Mouse (Mus musculus): ENCODE data around the gene Gm21976.

Gene Gm21976

DNA sequence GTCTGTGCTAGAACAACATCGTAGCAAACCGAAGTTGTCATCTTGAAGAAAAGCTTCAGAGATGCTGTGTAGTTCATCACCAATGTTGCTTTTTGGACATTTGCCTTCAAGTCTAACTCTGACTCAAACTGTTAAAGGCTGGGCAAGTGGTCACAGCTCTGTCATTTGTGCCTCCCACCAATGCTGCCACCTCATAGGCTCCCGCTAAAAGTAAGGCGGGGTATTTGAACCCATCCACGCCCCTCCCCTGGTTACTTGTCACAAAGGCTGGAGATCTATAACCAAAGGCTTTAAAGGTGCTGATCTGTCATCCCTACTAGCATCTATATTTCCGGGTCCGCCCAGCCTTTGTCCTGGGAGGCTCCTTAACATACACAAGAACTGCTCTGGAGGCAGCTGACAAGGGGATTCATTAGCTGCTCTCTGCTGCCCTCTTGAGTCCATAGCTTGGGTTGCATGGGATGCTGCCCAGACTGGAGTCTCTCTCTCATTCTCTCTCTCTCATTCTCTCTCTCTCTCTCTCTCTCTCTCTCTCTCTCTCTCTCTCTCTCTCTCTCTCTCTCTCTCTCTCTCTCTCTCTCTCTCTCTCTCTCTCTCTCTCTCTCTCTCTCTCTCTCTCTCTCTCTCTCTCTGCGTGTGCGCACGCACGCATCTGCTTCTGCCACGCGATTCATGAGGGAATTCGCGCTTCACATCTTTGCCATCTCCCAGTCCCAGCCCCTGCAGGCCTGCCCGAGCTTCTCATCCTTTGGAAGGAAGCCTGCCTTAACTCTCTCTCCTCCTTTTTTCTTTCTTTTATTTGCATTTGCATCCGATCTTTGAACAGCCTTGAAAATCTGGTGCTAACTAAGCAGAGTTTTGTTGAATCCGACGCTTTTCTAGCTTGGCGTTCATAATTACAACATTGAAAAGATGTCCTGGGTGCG lies 19.4 kb downstream of the Gm21976 start:
- DNase-seq = peak; percentile 19 to 71

- no peak for DNase-seq
Observed at GRCm38 (mm10) chr13:98305257-98305656, 25.6 kb downstream of the Gm21976 start.

GRCm38 (mm10) chr13:98306393-98306792 lies 26.7 kb downstream of the Gm21976 start:
- DNase-seq = no peak

- no peak for DNase-seq
Observed at GRCm38 (mm10) chr13:98306852-98307475, 27.3 kb downstream of the Gm21976 start.

GRCm38 (mm10) chr13:98308004-98308403 lies 28.3 kb downstream of the Gm21976 start:
- no peak for DNase-seq

GRCm38 (mm10) chr13:98308724-98309123 lies 29.0 kb downstream of the Gm21976 start:
- no peak for DNase-seq

DNA sequence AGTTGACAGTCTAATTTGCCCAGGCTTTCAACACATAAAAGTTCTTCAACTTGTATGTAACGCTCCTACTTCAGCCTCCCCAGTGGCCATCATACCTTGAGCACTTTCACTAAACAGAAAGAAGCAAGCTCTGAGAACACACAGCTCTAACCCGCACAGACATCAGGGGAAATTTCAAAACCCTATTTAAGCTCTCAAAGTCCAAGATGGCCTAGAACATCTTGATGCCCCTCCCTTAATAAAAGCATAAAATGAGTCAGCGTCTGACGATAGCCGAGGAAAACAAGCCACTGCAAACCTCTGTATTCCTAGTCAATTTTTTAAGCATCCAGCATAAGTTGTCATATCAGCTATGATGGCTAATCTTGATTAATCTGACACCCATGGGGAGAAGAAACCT lies 31.9 kb downstream of the Gm21976 start:
- DNase-seq = no peak

DNA sequence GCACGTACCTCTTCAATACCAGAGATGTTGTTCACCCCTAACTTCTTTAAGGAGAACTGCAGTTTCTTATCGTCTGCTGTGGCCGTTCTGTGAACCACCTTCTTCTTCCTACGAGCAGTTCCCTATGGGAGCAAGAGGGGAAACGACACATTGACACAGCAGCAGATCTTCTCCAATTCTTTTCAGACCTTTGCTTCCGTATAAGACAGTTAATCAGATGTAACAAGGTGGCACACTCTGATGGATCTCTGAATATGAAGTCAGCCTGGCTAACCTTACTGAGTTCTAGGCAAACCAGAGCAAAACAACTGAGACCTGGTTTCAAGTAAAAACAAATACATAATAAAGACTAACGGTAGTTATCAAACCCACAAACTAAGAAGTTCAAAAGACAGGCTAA lies 33.9 kb downstream of the Gm21976 start:
- no peak for DNase-seq

DNA sequence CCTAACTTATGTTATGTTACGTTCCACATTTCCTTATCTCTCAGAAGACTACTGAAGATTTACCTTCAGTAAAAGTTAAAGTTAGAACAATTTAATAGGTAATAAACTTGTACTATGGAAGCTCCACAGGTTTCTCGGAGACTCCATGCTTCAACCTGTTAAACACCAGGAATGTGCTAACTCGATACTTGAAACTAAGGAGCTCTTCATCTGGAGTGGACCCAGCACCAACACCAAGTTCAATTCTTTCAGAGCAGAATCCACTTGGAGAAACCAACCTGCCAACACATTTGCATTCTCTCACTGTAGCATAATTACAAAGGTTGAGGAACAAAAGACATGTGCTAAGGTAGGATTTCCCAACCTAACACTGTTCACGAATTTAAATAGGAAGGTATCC lies 35.4 kb downstream of the Gm21976 start:
- DNase-seq = peak; percentile 4 to 47

DNA sequence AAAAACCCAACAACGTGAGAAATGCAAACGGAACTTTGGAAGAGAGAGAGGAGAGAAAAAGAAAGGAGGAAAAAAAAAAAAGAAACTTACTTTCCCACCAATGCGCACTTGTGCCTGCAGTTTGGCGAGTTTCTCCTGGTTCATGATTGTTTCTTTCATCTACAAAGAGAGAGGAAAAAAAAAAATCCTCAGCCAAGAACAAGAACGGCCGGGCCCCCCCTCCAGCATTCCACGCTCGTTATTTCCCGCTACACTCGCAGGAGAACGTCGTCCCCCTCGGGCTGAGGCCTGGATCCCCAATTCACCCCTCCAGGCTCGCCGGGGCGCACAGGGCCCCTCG lies 36.4 kb downstream of the Gm21976 start:
- no peak for DNase-seq

DNA sequence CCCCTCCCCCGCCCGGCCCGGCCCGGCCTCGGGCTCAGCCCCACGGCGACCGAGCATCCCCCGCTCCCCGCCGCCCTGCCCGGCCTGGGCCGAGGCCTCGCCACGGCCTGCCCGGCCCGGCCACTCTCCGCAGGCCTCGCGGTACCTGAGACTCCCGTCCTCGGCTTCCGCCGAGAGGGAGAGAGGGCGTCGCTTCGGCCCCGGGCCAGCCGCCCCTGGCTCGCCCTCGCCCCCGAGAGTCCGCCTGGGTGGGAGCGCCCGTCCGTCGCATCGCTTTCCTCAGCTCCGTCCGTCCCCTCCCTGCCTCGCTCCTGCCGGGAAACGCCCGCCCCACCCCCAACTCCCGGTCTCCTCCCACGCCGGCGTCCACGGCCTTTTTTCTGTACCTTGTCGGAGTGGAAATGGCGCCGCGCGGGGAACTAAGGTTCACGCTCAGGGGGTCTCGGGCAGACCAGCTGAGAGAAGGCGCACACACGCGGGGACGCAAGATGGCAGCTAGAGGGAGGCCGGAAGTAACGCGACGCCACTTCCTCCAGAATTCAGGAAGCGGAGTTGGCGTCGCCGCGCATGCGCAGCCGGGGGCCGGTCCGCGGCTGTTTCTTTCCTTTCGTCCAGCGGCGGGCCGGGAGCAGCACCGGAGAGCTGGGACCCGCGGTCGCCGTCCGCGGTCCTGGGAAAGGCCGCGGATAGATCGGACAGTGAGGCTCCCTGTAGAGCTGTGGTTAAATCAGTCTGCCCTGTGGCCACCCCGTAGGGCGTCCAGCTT lies 37.0 kb downstream of the Gm21976 start, which contains the start of gene Btf3:
Gene Btf3 (minus strand): TSS at position 527 of the 766 bp plus-strand sequence.
- DNase-seq = peak; percentile 91 to 94

DNA sequence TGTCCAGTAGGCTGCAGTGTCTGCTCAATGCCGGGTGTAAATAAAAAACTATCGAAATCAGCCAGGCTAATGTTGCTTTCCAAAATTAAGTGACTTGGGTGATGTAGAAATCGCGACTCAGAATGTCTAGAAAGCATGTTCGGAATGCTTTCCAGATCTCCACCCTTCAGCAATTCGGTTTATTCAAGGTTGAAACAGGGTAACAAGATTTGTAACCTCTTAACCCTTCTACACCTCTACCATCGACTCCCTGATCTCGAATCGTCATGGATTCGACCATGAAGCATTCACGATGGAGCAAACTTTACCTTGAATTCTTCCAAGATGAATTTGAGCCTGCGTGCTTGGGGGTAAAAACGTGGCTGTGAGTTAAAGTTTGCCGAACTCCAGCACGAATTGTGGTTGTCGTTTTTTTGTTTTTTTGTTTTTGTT lies 37.6 kb downstream of the Gm21976 start:
- DNase-seq = peak; percentile 6 to 17

DNA sequence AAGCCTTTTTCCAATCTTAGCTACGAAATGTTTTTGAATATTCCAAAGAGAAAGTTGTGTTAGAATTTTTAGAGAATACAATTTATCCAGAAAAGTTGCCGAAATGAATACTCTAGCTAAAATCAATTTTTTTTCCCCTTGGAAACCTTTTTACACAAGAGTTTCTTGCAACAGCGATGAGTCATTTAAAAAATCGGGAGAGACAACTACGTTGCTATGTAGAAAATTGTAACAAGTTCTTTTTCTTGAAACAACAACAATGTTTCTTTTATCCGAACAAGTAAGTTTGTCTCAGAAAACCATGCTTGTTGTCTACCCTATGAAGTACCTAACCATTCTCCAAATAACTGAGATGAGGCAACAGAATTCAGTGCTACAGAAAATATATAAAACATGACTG lies 38.2 kb downstream of the Gm21976 start:
- no peak for DNase-seq

DNA sequence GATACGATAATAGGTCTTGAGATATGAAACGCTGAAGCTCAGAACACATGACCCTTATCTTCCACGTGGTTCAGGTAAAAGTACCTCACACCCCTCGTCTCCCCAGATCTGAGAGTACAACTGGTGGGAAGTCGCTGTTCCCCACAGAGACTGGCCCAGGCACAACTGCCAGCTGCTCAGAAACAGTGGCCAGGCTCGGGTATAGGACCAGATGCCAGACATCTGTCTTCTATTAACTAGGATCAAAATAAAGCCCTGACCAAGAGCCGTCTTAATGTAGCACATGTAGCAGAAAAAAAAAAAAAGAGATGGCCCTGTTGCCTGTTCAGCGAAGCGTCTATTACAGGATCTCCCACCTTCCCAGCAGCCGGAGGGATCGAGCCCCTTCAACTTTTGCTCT lies 45.3 kb downstream of the Gm21976 start:
- peak in 1 of 2 experiments; percentile 4 for DNase-seq

GRCm38 (mm10) chr13:98332106-98332505 lies 52.4 kb downstream of the Gm21976 start:
- peak in 1 of 2 experiments; percentile 61 for DNase-seq

GRCm38 (mm10) chr13:98336205-98336604 lies 56.5 kb downstream of the Gm21976 start:
- DNase-seq = no peak

GRCm38 (mm10) chr13:98340506-98340905 lies 60.8 kb downstream of the Gm21976 start:
- DNase-seq = no peak

- no peak for DNase-seq
Observed at GRCm38 (mm10) chr13:98349491-98349890, 69.8 kb downstream of the Gm21976 start.

DNA sequence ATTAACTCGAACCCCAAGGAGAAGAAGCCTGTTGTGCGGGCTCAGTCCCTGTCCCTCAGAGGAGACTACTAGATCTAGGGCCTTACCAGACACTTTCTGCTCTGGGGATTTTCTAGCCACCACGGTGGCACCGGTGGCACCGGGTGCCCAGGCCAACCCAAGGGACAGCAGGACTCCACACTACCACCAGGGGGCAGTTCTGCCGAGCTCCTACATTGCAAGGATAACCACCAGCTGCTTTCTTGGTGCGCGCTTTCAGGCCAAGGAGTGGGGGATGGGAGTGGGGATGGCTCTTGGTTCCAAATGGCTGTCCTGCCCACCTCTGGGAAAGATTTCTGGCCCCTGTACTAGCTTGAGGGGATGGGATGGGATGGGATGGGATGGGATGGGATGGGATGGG lies 71.8 kb downstream of the Gm21976 start:
- no peak for DNase-seq

- no peak for DNase-seq
Observed at GRCm38 (mm10) chr13:98352381-98352975, 72.8 kb downstream of the Gm21976 start.

DNA sequence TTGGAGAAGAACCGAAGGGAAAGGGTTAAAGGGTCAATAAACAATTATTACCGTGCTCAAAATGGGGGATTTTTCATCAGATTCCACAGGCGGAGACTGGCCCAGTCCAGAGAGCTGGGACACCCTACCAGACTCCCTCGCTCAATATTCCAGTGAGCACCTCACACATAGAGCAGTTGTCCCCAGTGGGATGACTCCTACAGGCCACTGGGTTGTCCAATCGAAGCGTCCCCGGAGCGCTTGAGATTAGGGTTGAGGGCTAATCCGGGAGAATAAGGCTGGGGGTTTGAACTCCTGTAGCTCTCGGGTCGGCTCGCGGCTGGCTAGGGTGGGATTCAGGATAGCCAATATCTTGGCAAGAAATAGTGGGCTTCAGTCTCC lies 74.0 kb downstream of the Gm21976 start:
- DNase-seq = no peak

DNA sequence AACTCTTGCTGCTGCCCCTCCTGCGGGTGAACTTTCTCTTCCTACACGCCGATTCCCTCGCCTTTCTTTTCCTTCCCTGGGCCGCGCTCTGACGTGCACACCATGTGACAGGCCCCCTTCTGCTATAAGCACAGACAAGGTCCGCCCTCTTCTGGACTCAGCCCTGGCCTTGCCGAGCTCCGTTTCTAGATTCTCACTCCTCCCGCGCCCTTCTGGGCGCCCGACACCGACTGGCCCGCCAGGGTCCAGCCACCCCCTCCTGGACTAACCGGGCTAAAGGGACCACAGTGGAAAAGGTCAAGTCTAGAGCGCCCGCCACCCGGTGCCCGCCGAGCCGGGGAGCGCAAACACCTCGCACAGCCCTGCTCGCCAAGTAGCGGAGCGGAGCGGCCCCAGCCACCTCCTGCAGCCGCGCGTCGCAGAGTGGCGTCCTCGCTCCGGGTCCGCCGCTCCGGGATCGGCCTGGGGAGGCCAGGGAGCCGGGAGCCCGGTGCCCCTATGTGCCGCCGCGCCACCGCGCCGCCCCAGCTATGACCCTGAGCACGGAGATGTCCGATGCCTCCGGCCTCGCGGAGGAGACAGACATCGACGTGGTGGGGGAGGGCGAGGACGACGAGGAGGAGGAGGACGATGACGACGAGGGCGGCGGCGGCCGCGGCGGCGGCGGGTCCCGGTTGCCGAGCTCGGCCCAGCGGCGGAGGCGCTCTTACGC lies 74.6 kb downstream of the Gm21976 start, which contains the start of gene Foxd1:
Gene Foxd1 (plus strand): TSS at position 153 of the 712 bp plus-strand sequence.
- DNase-seq = peak in 1 of 2 experiments; percentile 23
